Mouse (Mus musculus) heart, adult 2 months (tissue): ENCODE results near the gene Myt1l. TPM values are rescaled to one million over a fixed set of nuclear protein-coding genes. Genes with fewer than 3 reads are reported as not detected.

Experiments
- DNase-seq, 2 experiments: peaks; one replicate each; pipeline ENCODE4 v3.0.0; 2021
- H3K27ac ChIP-seq: fragments of 200-600 bp; 2 replicates; pipeline ENCODE4 v1.8.1; 2022
- H3K27me3 ChIP-seq: fragments of 200-500 bp; 2 replicates; pipeline ENCODE4 v1.6.1; 2012; ENCODE audit warnings: mild to moderate bottlenecking, low read length, inconsistent platforms, mixed read lengths; ENCODE audit not compliant: control insufficient read depth, insufficient read depth
- H3K36me3 ChIP-seq: fragments of 200-500 bp; 2 replicates; pipeline ENCODE4 v1.6.1; 2012; ENCODE audit warnings: low read length, inconsistent platforms; ENCODE audit not compliant: control insufficient read depth, insufficient read depth
- H3K4me1 ChIP-seq: fragments of 200-500 bp; 2 replicates; pipeline ENCODE4 v1.6.1; 2011; ENCODE audit warnings: low read length; ENCODE audit not compliant: control insufficient read depth, insufficient read depth
- H3K4me3 ChIP-seq: fragments of 200-600 bp; 2 replicates; pipeline ENCODE4 v1.8.1; 2022
- H3K79me2 ChIP-seq: fragments of 200-500 bp; replicated peaks from 2 replicates; pipeline ENCODE4 v1.6.1; 2012; ENCODE audit warnings: mild to moderate bottlenecking, inconsistent platforms, low read length, moderate library complexity, mixed read lengths; ENCODE audit not compliant: control insufficient read depth, insufficient read depth
- H3K9ac ChIP-seq: fragments of 200-500 bp; 2 replicates; pipeline ENCODE4 v1.6.1; 2012; ENCODE audit warnings: low read depth, mild to moderate bottlenecking, control low read depth, inconsistent platforms, low read length, mixed read lengths
- CTCF ChIP-seq: fragments of 200-600 bp; IDR thresholded peaks from 2 replicates; pipeline ENCODE4 v1.8.1; 2022; ENCODE audit warnings: antibody characterized with exemption, mild to moderate bottlenecking, moderate library complexity
- EP300 ChIP-seq: fragments of 200-500 bp; IDR thresholded peaks from 2 replicates; pipeline ENCODE4 v1.6.1; 2011; ENCODE audit warnings: low read depth, low read length, control low read depth; ENCODE audit not compliant: insufficient read depth
- POLR2A ChIP-seq: fragments of 200-500 bp; IDR thresholded peaks from 2 replicates; pipeline ENCODE4 v1.6.1; 2011; ENCODE audit warnings: mild to moderate bottlenecking, low read depth, low read length, control low read depth; ENCODE audit not compliant: insufficient read depth
- WGBS: fragments of 180-500 bp; shearing (Covaris S2); methylation state at CpG from one replicate; pipeline ENCODE4 v1.1.7; 2018; 5-methylcytosine and 5-hydroxymethylcytosine counted together
- intact Hi-C: fragments of 180-260 bp; cut with DNase I; formaldehyde crosslinking; loops from one replicate; pipeline ENCODE4 v1.15.1; 2025
- polyA plus RNA-seq: library from polyadenylated mRNA; depleted of rRNA; stranded (reverse); fragments of >200 nt; gene quantifications from 2 replicates; pipeline ENCODE4 v1.2.3, GENCODE M21; 2012
- total RNA-seq, 2 experiments: library from RNA; stranded (reverse); gene quantifications; 2 replicates each; pipeline ENCODE4 v1.2.3; 2021

Gene Myt1l
- total and polyA plus RNA-seq, 3 experiments = 0.06 TPM; not detected in 2

GRCm38 (mm10) chr12:29530823-29531222, 2.6 kb downstream of the Myt1l start:
- 78% methylated on average over 7 of the region's 7 CpGs for WGBS
- no peak overlapping the region for H3K9ac ChIP-seq
- H3K27ac ChIP-seq = no peak overlapping the region
- no peak overlapping the region for H3K4me3 ChIP-seq
- DNase-seq = no peak
- H3K27me3 ChIP-seq = peaks cover 2% of the 10 kb centered on the region
- no peaks in the 10 kb centered on the region for H3K79me2 ChIP-seq
- no peaks in the 10 kb centered on the region for H3K4me1 ChIP-seq
- TF ChIP-seq CTCF (no peak), EP300 (no peak), POLR2A (no peak)
- no peaks in the 10 kb centered on the region for H3K36me3 ChIP-seq
- intact Hi-C loops = no loop called here

DNA sequence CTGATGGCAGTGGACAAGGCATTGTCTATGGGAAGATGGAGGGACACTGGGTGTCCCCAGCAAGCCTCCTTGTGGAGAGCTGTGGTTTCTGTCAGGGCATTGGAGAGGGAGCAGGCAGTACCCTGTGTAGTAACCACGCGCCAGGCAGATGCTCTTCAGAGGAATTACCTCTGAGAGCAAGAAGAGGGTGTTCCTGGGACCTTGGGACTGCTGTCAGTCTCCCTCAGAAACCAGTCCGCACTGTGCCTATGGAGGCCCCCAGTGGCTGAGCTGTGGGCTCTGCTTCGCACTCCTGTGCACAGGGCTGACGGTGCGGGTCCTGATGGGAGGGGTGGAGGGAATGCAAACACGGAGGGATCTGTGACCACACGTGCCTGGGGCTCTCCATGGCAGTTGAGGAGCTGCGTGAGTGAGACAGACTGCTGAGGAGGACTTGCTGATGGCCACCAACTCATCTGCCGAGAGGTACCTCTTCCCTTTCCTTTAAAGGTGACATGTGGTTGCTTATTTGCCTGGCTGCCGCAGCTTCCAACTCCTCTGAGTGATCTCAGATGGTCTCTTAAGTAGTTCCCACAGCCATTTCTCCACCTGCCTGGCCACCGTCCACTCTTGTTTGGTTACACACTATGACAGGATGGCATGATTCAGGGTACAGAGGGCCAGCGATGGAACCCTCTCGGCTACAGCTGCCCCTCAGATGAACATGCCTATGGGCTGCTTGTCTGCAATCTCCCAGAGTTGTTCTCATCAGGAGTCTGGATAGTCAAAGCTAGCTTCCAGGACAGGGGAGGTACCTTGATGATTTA, 5.1 kb downstream of the Myt1l start:
- Histone ChIP-seq H3K27ac (no peak overlapping the region), H3K4me1 (no peaks in the 10 kb centered on the region), H3K9ac (no peak overlapping the region), H3K79me2 (no peaks in the 10 kb centered on the region), H3K36me3 (no peaks in the 10 kb centered on the region), H3K27me3 (peaks cover 2% of the 10 kb centered on the region), H3K4me3 (no peak overlapping the region)
- intact Hi-C loops = no loop called here
- no peak for DNase-seq
- no peak for TF ChIP-seq EP300
- TF ChIP-seq CTCF = no peak
- TF ChIP-seq POLR2A = no peak
- 34% methylated on average over 14 of the region's 14 CpGs for WGBS

- no peak overlapping the region for H3K9ac ChIP-seq
- H3K4me3 ChIP-seq = no peak overlapping the region
- H3K27me3 ChIP-seq = peaks cover 2% of the 10 kb centered on the region
- intact Hi-C loops = no loop called here
- no peaks in the 10 kb centered on the region for H3K36me3 ChIP-seq
- TF ChIP-seq EP300 = no peak
- TF ChIP-seq POLR2A = no peak
- no peak for TF ChIP-seq CTCF
- H3K27ac ChIP-seq = no peak overlapping the region
- H3K79me2 ChIP-seq = no peaks in the 10 kb centered on the region
- no peak for DNase-seq
- H3K4me1 ChIP-seq = no peaks in the 10 kb centered on the region
- 5% methylated on average over 6 of the region's 6 CpGs for WGBS
These were observed 6.1 kb downstream of the Myt1l start for GRCm38 (mm10) chr12:29534326-29534725.

DNA sequence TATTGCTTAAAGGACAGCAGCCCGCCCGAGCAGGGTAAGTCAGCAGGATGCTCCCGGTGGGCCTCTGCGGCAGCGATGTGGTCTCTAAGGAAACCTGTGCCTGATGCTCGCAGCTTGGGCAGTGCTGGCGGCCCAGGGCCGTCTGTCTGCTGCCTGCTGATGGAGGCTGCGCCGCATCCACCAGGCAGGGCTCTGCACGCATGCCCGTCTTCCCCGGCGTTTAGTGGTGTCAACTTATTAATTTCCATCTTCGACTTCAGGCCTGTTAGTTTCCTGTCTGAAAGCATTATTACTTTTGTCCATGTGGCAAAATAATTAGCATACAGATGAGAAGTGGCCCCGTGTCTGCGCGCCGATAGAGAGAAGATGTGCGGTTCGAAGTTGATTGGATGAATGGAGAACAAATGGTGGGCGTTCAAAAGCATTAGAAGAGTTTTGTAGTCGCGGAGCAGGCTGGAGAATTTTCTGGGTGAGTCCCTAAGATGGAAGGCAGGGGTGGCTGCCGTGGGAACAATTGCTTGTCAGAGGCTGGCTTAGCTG, 6.6 kb downstream of the Myt1l start:
- Histone ChIP-seq H3K4me3 (no peak overlapping the region), H3K36me3 (no peaks in the 10 kb centered on the region), H3K27me3 (peaks cover 2% of the 10 kb centered on the region), H3K79me2 (no peaks in the 10 kb centered on the region), H3K9ac (no peak overlapping the region), H3K4me1 (no peaks in the 10 kb centered on the region), H3K27ac (no peak overlapping the region)
- 2% methylated on average over 25 of the region's 25 CpGs for WGBS
- TF ChIP-seq EP300 = no peak
- TF ChIP-seq POLR2A = no peak
- no peak for TF ChIP-seq CTCF
- intact Hi-C loops = no loop called here
- DNase-seq = no peak

- no peak for DNase-seq
These were observed 9.7 kb downstream of the Myt1l start for GRCm38 (mm10) chr12:29537916-29538315.

GRCm38 (mm10) chr12:29538456-29538855, 10.3 kb downstream of the Myt1l start:
- DNase-seq = no peak
- Histone ChIP-seq H3K4me1 (no peaks in the 10 kb centered on the region), H3K79me2 (no peaks in the 10 kb centered on the region), H3K9ac (no peak overlapping the region), H3K27ac (no peak overlapping the region), H3K36me3 (no peaks in the 10 kb centered on the region), H3K27me3 (peaks cover 2% of the 10 kb centered on the region), H3K4me3 (no peak overlapping the region)
- TF ChIP-seq CTCF = no peak
- TF ChIP-seq EP300 = no peak
- no peak for TF ChIP-seq POLR2A
- intact Hi-C loops = no loop called here
- WGBS = 32% methylated on average over 11 of the region's 11 CpGs

More at GRCm38 (mm10) chr12:29537916-29538315, 9.7 kb downstream of the Myt1l start:
- H3K36me3 ChIP-seq = no peaks in the 10 kb centered on the region
- peaks cover 2% of the 10 kb centered on the region for H3K27me3 ChIP-seq
- H3K27ac ChIP-seq = no peak overlapping the region
- intact Hi-C loops = no loop called here
- no peak overlapping the region for H3K4me3 ChIP-seq
- H3K4me1 ChIP-seq = no peaks in the 10 kb centered on the region
- H3K79me2 ChIP-seq = no peaks in the 10 kb centered on the region
- H3K9ac ChIP-seq = no peak overlapping the region
- 52% methylated on average over 5 of the region's 5 CpGs for WGBS
- TF ChIP-seq POLR2A (no peak), EP300 (no peak), CTCF (no peak)
